Mouse (Mus musculus) kidney, adult 9 months (tissue): ENCODE measurements around the gene Ccdc175.
A peak's percentile ranks its signal among the peaks of the same experiment; 100 is the strongest.

Source experiments
- DNase-seq: peaks from one replicate; pipeline ENCODE4 v3.0.0; 2022

The Ccdc175 gene

GRCm38 (mm10) chr12:72184929-72185328 is at the start of gene Ccdc175:
TSS of gene Ccdc175 (minus strand) at chr12:72185029.
- no peak for DNase-seq

DNA sequence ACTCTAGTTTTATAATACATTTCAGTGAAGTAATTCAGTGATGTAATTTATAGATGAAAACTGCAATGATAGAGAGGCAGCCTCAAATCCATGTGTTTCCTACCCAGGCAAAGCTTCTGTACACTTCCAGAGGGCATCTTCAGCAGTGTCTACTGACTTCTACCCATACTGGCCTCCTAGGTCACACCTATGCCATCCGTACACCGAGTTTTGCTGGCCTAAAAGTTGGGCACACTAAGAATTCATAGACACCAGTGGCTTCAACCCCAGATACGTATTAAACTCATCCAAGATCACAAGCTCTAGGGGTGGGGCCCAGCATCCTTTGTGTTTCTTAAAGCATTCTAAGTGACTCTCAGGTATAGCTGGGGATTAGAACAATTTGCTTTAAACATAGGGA is 49.3 kb upstream of the Ccdc175 start:
- no peak for DNase-seq

DNA sequence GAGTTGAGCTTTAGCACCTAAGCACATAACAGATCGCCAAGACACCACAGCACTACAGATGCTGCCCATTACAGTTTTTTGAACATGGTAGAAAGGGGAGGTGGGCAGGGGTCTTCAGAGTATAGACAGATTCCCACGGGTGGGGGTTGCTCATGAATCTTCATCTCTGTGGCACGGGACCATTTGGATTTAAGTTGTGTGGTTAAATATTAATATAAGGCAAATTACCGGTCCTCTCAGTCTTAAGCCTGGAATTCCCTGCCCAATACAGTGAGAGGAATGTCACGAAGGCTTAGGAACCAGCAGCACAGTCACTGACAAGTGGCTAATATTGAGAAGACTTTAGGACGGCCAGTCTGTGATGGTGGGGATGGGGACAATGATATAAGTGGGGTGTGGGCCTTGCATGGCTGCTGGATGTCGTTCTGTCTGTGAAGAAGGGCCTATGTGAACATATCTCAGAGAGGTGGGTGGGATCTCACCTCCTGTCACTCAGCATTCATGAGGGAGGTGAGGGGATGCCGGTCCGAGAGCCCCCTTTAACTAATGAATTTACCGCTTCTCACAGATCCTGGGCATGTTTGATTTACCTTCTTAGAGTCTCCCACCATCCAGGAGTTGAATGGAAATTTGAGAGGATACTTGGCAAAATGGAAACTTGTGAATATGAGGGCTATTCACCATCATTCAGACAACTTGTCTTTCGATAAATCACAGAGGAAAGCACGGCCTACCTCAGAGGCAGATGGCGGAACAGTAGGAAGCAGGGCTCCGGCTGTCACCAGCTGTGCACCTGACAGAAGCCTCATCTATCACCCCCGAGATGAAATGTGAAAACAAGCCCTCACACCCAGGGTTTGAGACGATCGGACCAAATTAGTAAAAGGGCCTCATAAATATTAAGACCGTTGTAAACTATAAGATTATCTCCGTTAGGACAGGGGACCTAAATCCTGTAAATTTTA is 48.3 kb upstream of the Ccdc175 start:
- DNase-seq: no peak

GRCm38 (mm10) chr12:72232176-72232575 is 47.3 kb upstream of the Ccdc175 start:
- no peak for DNase-seq

GRCm38 (mm10) chr12:72229451-72230196 is 44.8 kb upstream of the Ccdc175 start:
- no peak for DNase-seq

DNA sequence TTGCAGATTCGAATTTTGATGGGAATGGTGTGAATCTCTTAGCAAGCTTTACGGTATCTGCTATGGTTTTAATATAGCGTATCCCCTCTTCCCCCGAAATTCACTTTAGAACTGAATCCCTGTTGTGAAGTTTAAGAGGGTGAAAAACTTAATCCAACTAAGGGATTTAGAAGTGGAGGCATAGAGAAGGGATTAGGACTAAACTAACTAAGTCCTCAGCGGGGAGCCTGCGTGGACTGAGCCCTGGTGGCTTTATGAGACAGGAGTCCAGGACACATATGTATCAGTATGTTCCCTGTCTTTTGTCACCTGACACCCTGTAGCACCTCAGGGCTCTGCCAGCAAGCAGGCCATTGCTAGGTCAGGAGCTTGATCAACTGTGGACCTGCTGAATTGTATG is 42.9 kb upstream of the Ccdc175 start:
- DNase-seq: no peak

- no peak for DNase-seq
Observed at GRCm38 (mm10) chr12:72225371-72225770, 40.5 kb upstream of the Ccdc175 start.

GRCm38 (mm10) chr12:72223557-72224102 is 38.8 kb upstream of the Ccdc175 start:
- no peak for DNase-seq

- DNase-seq: no peak
Observed at GRCm38 (mm10) chr12:72213554-72213953, 28.7 kb upstream of the Ccdc175 start.

GRCm38 (mm10) chr12:72200828-72201227 is 16.0 kb upstream of the Ccdc175 start:
- DNase-seq: no peak

DNA sequence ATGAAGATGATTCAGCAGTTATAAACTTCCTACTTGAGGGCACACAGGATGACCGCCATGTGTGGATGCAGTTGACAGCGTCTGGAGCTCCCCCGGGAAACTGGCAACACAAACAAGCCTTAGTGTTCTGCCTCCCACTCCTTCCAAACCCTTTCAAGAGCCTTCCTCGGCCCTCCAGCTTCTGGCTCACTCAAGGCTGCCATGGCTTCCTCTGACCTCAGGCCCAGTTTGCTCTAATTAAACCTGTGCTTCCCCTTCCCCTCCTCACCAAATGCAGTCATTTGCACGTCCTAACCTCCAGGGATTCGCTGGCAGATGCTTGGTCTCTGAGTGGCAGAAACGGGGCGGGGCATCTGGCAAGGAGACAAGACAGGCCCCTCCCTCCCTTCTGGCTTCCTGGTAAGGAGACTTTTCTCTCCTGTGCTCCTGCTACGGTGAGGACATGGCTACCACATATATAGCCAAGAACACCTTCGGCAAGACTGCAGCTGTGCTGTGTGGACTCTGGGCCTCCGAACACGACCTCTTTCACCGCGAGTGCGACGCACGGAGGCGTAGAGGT is 13.2 kb upstream of the Ccdc175 start:
- no peak for DNase-seq

DNA sequence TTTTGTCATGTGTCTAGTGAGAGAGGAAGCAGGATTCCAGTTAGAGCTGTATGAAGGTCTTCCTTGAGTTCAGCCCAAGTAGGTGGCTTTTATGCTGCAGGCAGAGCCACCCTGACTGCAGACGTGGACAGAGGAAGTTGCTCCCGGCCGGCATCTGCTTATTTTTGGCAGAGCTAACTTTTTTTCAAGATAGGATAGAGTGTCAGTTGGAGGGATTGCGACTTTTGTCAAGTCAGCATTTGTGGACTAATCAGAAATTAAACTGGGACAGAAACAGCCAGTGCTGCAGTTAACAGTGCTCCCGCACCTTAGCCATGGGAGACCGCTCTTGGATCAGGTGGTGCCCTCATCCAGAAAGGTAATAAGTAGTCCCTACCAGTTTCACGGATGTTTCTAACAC is 12.6 kb upstream of the Ccdc175 start:
- no peak for DNase-seq

GRCm38 (mm10) chr12:72179561-72179960 is 5.3 kb downstream of the Ccdc175 start:
- DNase-seq: no peak

DNA sequence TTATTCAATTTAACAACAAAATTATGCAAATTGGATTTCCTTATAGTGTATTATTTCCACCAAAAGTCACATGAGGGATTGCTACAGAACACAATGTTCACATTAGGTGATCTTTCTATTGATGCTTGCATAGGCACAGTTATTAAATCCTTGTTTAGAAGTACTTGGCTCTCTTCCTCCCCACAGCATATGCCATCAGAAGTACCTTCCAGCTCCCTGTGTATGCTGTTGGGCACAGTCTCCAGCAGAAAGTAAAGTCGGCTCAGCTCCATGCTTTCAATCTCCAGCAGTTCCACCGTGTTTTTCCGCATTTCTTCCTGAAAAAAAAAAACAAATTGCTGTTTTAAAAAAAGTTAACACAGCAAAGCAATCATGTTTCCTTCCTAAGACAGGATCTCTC is 6.5 kb downstream of the Ccdc175 start:
- DNase-seq: no peak

GRCm38 (mm10) chr12:72158421-72158820 is 26.4 kb downstream of the Ccdc175 start:
- DNase-seq: no peak

- DNase-seq: no peak
Observed at GRCm38 (mm10) chr12:72150786-72151185, 34.0 kb downstream of the Ccdc175 start.

DNA sequence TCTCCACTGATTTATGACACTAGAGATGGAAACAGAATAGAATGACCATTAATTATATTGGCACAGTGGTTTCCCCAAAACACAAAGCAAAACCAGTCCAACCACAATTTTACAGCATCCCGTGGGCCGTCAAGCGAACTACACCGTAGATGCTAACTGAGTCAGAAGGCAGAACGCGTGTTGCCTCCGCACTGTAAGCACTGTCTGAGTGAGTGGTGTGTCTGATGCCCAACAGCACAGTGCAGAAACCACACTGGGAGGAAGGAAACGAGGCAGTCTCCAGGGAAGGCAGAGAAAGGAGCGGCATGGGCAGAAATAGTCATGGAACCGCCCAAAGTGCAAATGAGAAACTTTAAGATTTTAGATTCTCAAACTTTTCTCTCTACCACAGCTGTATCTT is 55.6 kb downstream of the Ccdc175 start:
- no peak for DNase-seq

DNA sequence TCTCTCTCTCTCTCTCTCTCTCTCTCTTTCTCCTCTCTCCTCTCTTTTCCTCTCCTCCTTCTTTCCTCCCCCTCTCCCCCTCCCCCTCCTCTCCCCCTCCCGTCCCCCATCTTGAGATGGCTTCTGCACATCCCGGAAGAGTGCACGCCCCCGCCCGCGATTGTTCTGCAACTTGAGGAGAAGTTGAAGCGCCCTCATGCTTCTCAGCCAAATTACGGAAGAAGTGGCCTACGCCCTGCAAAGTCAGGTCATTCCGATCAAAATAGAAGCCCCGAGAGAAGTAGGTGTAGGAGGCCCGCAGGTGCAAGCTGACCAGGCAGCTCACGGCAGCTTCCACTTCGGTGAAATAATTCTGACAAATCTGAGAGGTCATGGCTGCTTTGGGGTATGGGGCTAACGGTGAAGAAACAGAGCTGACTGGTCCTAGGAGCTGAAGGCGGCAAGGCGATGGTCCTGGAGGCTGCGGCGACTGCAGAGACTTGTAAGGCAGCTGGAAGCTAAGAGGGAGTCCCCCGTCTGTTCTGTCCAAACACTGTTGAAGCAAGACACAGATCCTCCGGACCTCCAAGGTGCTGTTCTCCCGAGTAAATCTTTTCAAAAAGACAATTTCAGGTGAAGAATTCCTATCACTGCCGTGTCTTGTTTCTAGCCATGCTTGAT is 69.0 kb downstream of the Ccdc175 start:
- DNase-seq: no peak

- DNase-seq: no peak
Observed at GRCm38 (mm10) chr12:72115126-72115525, 69.7 kb downstream of the Ccdc175 start.

- peak; percentile 78 for DNase-seq
Observed at GRCm38 (mm10) chr12:72104525-72105281, 80.1 kb downstream of the Ccdc175 start.

DNA sequence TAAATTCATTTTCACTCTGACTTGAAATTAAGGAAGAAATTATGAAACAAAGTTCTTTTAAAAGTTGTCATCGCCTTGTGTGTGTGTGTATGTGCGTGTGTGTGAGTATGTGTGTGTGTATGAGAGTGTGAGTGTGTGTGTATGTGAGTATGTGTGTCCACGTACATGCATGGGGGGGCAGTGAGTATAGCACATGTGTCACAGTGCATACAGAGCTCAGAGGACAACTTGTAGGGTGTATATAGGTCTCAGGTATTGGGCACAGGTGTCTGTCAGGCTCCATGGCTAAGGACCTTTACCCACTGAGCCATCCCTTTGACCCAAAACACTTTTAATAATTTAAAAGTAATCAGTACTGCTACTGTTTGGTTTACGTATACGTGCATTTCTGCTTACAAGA is 80.8 kb downstream of the Ccdc175 start:
- no peak for DNase-seq

DNA sequence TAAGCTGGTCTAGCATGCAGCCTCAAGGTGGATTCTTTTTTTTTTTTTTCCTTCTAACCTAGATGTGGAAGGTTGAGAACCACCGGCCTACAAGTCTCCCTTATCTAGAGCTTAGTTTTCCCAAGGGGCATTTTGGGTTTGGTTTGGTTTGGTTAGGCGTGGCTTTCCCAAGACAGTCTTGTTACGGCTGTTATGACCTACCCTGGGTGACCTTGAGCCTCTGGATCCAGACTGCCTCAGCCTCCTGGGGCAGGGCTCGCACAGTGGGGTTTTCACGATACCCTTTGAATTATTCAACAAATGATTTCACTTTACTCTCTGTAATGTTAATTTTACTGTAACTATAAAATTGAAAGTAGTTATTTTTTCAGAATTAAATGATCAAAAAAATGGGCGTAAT is 82.1 kb downstream of the Ccdc175 start:
- DNase-seq: no peak
